Mouse (Mus musculus): Measurements from ENCODE around the gene Asah2. TPM values are rescaled to one million over a fixed set of nuclear protein-coding genes. Genes with fewer than 3 reads are reported as not detected.

Asah2 gene
- polyA plus RNA-seq, 1 experiment from 2014 or later = 0.59 TPM

- Histone ChIP-seq H3K27ac (ENCODE audit: low read depth, low read length) (no peak overlapping the region), H3K9me3 (ENCODE audit: control insufficient read depth, low read length) (no peaks in the 10 kb centered on the region), H3K4me1 (replicated peaks; ENCODE audit: control insufficient read depth, insufficient read depth, low read length) (no peaks in the 10 kb centered on the region), H3K27me3 (ENCODE audit: control insufficient read depth, insufficient read depth, low read length) (no peaks in the 10 kb centered on the region), H3K36me3 (ENCODE audit: control insufficient read depth, insufficient read depth, low read length) (no peaks in the 10 kb centered on the region), H3K4me2 (replicated peaks; ENCODE audit: low read depth, low read length) (no peak overlapping the region), H3K4me3 (ENCODE audit: low read depth, low read length) (no peak overlapping the region), H3K9ac (ENCODE audit: low read depth, low read length) (no peak overlapping the region)
- 84% methylated on average over 4 of the region's 4 CpGs for WGBS
- ATAC-seq (ENCODE audit: low FRiP score) (no peak), DNase-seq (ENCODE audit: low spot score) (no peak)
Observed at GRCm38 (mm10) chr19:31954267-31954666, 153.7 kb downstream of the Asah2 start.

DNA sequence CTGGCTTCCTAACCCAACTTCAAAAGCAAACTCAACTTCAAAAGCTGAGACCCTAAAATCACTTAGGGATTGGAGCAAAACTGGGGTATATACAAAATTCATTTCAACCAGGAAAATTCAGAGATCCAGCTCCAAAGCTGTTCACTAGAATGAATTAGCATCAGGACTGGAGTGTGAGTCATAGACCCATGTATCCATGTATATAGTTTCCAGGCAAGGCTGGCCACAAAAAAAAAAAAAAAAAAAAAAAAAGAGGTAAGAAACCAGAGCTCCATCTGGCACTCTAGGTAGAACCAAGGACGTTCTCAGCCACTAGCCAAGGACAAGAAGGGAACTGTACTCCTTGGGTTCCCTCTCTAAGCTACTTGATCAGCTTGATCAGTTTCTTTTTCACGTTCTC, 154.2 kb downstream of the Asah2 start:
- ATAC-seq (ENCODE audit: low FRiP score) (no peak), DNase-seq (ENCODE audit: low spot score) (no peak)
- Histone ChIP-seq H3K27ac (ENCODE audit: low read depth, low read length) (no peak overlapping the region), H3K4me1 (replicated peaks; ENCODE audit: control insufficient read depth, insufficient read depth, low read length) (no peaks in the 10 kb centered on the region), H3K9me3 (ENCODE audit: control insufficient read depth, low read length) (no peaks in the 10 kb centered on the region), H3K9ac (ENCODE audit: low read depth, low read length) (no peak overlapping the region), H3K4me3 (ENCODE audit: low read depth, low read length) (no peak overlapping the region), H3K36me3 (ENCODE audit: control insufficient read depth, insufficient read depth, low read length) (no peaks in the 10 kb centered on the region), H3K27me3 (ENCODE audit: control insufficient read depth, insufficient read depth, low read length) (no peaks in the 10 kb centered on the region), H3K4me2 (replicated peaks; ENCODE audit: low read depth, low read length) (no peak overlapping the region)
- 82% methylated on average over 2 of the region's 2 CpGs for WGBS

DNA sequence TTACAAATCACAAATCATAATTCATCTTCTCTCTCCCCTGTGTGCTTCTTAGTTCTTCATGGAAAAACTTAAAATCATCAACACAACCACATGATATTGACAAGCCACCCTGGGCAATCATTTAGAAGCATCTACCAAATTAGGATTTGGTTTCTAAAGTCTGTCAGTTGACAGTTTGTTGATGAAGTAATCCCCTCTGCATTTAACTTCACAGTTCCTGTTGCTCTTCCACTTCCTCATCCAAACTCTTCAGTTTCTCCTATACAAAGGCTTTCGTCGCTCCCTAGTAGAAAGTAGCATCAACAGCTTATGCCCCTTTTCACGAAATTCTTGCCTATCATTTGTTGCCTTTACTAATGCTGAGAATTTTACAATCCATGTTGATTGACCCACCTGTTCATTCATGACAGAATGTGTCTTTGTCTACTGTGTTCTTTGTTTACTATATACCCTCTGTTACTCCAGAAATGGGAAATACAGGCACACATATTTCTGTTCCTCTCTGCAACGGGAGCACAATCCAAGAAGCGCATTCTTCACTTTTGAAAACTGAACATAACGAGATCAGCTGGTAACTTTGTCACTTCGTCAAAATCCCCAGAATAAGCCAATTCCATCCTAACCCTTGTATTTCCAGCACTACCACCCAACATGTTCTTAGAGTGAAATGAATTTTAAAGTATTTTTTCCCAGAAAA, 157.1 kb downstream of the Asah2 start:
- H3K4me1 ChIP-seq (replicated peaks; ENCODE audit: control insufficient read depth, insufficient read depth, low read length) = no peaks in the 10 kb centered on the region
- no peaks in the 10 kb centered on the region for H3K36me3 ChIP-seq (ENCODE audit: control insufficient read depth, insufficient read depth, low read length)
- H3K4me3 ChIP-seq (ENCODE audit: low read depth, low read length) = no peak overlapping the region
- DNase-seq (ENCODE audit: low spot score) (no peak), ATAC-seq (ENCODE audit: low FRiP score) (no peak)
- no peaks in the 10 kb centered on the region for H3K27me3 ChIP-seq (ENCODE audit: control insufficient read depth, insufficient read depth, low read length)
- no peak overlapping the region for H3K27ac ChIP-seq (ENCODE audit: low read depth, low read length)
- WGBS = 84% methylated on average over 7 of the region's 7 CpGs
- H3K9me3 ChIP-seq (ENCODE audit: control insufficient read depth, low read length) = no peaks in the 10 kb centered on the region
- no peak overlapping the region for H3K9ac ChIP-seq (ENCODE audit: low read depth, low read length)
- H3K4me2 ChIP-seq (replicated peaks; ENCODE audit: low read depth, low read length) = no peak overlapping the region

Other genes starting within 250 kb of the Asah2 start
- not detected in 2 replicates for gene A1cf, start 239.4 kb downstream of the Asah2 start, polyA plus RNA-seq (2014; fragmentation: Nextera tagmentation; extraction: Ambion mirVana)